Mouse (Mus musculus) retina, adult 2 months (tissue): ENCODE data around the gene Med29.
"Not testable (repeated sequence)": the region's sequence is repeated elsewhere in the genome, so short reads cannot be mapped to it uniquely, and the experiment has no call there.

Source experiments
- DNase-seq: peaks from one replicate; pipeline ENCODE4 v3.0.0-alpha.2; 2012; ENCODE audit warnings: low read depth, low spot score

Med29 gene

GRCm38 (mm10) chr7:28398000-28398399 lies 5.5 kb upstream of the Med29 start:
- no peak for DNase-seq

DNA sequence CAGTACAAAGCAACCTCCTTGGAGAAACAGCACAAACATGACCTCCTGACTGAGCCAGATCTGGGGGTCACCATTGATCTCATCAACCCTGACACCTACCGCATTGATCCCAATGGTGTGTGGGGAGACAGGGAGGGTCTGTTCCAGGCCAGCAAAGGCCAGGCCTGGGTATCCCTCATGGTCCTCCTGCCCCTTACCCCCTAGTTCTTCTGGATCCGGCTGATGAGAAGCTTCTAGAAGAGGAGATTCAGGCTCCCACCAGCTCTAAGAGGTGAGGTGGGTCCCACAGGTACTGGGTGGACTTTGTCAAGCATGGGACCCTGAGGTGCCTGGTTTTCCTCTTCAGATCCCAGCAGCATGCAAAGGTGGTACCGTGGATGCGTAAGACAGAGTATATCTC lies 2.9 kb upstream of the Med29 start:
- no peak for DNase-seq

- DNase-seq = no peak
These were observed 904 bp upstream of the Med29 start for GRCm38 (mm10) chr7:28393272-28393951.

- no peak for DNase-seq
These were observed 2.2 kb downstream of the Med29 start for GRCm38 (mm10) chr7:28390331-28390730.

GRCm38 (mm10) chr7:28387384-28387783 lies 5.1 kb downstream of the Med29 start:
- not testable (repeated sequence) for DNase-seq

DNA sequence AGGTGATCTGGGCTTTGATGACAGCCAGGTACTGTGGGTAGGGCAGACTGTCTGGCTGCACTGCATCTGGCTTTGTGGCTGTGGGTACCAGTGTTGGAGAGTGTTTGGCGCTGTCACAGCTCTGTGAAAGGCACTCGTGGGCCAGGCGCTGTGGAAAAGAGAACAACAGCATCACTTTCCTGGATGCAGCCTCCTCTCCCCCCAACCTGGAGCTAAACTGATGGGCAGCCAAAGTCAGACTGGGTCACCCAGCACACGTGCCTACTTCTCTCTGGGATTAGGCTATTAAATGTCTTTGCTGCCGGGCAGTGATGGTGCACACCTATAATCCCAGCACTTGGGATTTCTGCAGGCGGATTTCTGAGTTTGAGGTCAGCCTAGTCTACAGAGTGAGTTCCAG lies 5.6 kb downstream of the Med29 start:
- not testable (repeated sequence) for DNase-seq

GRCm38 (mm10) chr7:28386462-28386861 lies 6.0 kb downstream of the Med29 start:
- DNase-seq = no peak

DNA sequence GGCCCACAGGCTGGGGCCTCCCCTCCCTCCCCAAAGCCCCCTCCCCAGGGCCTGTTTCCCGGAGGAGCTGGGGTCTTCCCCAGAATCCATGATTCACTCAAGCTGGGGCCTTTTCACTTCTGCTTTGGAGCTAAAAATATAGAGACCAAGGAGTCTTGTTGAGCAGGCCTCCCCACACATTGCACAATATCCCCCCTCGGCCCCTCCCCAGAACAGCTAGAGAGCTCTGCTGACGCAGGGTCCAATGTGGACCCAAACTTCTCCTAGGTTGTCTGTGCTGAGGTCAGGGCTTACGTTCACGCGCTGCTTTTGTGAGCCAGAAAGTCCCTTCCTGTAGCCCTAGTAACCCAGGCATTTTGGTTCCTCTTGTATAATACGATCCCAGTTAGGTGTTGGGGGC lies 6.5 kb downstream of the Med29 start:
- no peak for DNase-seq

DNA sequence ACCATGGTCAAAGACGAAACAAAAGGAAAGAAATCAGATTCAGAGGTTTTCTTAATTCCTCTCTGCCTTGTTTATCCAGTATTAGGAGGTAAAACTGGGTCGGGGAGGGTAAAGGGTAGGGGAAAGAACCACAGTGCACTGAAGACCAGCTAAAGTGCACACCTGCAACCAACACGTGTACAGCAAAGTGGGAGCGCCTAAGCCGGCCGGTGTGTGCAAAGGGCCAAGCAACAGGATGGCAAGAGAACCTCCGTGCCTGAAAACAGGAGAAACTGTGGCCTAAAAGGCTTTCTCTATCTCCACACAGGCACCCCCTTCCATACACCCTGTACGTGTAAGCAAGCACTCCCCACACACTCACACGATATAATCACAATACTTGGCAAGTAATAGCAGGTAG lies 7.3 kb downstream of the Med29 start:
- no peak for DNase-seq

GRCm38 (mm10) chr7:28384162-28384561 lies 8.3 kb downstream of the Med29 start:
- DNase-seq = no peak

DNA sequence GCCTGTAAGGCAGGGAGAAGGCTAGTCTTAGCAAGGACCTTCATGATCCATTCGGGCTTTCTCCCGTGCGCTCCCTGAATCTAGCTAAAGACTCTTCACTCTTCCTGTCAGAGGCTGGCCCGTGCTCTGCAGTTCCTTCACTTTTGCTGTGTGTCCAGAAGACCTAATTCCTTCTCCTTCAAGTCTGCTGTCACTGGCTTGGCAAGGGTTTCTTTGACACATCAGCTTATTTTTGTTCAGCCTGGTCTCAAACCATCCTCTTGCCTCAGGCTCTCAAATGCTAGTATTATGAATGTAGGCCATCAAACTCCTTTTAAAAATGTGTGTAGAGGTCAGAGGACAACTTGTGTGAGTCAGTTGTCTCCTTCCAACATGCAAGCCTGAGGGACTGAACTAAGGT lies 8.9 kb downstream of the Med29 start:
- no peak for DNase-seq

DNA sequence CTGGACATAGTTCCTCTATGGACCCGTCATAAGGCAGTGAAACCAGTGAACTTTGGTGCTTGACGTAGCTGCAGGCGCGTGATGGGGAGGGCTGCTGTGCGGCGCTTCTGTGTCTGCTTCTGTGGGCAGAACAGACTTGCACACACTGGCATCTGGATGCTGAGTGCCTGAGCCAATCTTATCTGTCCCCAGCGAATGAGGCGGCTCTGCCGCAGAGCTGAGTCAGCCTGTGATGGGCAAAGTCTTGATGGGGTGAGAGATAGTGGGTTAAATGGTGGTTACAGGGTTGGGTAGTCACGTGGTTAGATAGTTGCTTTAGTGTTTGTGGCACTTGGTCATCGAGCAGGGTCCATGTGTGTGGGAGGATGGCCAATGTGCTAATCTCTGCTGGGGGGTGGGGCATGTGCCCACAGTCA lies 9.5 kb downstream of the Med29 start:
- DNase-seq = no peak

DNA sequence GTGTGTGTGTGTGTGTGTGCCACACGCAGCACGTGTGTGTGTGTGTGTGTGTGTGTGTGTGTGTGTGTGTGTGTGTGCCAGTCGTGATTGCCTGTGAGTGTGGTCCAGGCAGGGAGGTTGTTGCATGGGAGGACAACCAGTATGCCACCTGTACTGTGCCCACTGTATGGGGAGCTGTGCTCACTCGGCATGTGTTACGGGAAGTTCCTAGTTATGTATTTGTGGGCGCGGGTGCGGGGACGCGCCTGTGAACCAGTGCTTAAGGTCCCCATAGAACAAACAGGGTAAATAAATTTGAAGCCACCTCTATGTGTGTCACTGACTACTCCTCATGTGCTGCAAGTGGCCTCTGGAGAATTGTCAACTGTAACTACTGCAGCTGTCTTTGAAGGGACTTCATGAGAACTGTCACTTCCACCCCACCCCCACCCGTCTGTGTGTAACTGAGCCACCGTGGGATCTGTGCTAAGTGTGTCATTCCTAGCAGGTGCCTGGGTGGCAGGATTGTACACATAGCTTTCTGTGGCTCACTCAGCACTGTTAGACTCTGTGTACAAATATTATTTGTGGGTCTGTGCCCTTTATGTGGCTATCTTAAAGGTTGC lies 10.1 kb downstream of the Med29 start:
- DNase-seq = no peak

GRCm38 (mm10) chr7:28381938-28382337 lies 10.6 kb downstream of the Med29 start:
- DNase-seq = no peak

DNA sequence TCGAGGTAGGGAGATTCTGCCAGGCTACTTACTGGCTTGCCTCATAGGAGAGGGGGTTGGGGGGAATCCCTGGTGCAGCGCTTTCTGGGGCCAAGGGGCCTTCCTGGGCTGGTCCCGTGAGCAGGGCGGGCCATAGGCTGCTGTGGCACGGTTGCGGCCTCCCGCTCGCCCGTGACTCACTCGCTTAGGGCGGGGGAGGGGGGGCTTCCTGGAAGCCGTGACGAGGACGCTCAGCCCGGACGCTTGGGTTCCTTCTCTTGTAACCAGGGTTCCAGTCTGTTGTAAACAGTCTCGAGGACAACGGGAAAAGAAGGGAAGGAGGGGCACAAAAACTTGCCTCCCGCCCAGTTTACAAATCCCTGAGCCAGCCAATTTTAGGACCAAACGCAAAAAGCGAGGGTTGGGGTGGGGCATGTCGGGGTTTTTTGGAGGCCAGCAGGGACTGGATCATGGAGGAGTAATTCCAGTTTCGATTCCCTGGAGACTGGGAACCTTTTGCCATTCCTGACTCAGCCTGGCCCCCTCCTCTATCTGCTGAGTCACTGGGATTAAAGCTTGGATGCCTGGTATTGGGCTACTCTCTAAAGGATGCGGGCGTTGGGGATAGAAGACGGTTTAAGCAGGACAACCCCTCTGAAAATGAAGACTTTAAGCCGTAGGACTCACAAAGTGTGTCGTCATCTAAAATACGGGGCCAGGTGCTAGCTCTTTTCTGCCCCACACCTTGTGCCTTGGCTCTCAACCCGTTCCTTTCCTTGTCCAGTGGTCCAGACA lies 11.3 kb downstream of the Med29 start:
- no peak for DNase-seq

DNA sequence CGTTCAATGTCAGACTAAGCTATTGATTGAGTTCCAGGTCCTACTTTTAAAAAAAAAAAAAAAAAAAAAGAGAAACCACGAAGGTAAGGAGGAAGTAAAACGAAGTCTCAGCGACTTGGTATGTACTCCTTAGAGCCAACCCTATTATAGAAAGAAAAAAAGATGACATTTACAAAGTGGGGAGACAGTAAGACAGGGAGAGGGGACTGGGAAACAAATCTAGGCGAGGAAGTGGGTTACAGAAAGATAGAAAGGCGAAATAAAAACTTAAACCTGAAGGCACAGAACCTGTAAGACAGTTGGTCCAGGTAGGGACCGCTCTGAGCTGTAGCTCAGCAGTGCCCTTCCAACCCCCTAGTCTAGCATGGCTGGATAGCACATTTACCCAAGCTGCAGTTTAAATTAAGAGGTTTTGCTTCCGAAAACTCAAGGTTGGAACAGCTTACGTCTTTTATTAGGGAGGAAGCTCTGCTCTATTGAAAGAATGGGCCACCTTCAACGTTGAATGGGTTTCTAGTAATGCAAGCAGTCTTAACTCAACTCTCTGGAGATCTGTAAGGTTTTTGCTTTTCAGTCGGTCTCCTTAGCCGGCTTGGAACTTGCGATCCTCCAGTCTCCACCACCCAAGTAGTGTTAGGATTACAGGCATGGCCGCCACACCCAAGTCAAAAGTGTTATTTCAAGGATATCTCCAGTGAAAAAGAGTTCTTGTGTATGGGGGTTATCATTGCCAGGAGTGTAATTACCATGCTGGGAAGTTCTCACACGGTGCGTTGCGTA lies 12.1 kb downstream of the Med29 start, which contains the start of gene Zfp36:
TSS of gene Zfp36 (minus strand) at position 17 of the 780 bp plus-strand sequence.
- DNase-seq = no peak

- peak; percentile 60 for DNase-seq
These were observed 13.5 kb downstream of the Med29 start for GRCm38 (mm10) chr7:28378769-28379651.

DNA sequence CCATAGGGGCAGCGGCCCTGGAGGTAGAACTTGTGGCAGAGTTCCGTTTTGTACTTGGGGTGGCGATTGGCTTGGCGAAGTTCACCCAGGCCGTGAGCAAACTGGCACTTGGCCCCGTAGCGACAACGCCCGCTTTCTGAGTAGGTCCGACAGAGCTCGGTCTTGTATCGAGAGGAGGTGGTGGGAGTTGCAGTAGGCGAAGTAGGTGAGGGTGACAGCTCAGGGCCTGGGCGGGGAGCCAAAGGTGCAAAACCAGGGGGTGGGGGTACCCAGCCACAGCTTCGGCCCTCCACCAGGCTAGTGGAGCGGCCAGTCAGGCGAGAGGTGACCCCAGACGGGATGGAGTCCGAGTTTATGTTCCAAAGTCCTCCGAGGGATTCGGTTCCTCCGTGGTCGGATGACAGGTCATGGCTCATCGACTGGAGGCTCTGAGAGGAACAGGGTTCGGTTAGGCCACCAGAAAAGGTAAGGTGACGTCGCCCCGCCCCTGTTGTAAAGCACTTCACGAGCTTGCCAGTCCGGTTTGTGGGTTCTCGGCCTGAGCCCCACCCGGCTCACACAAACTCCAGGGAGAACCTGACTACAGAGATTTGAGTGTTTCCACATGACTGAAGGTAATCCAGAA lies 14.3 kb downstream of the Med29 start:
- DNase-seq = no peak

- DNase-seq = no peak
These were observed 15.1 kb downstream of the Med29 start for GRCm38 (mm10) chr7:28377190-28378065.
